Mouse (Mus musculus) macrophage (primary cell): Measurements from ENCODE around the gene Serpina16. TPM values are rescaled to one million over a fixed set of nuclear protein-coding genes. Genes with fewer than 3 reads are reported as not detected.

ENCODE experiments used
- H3K27ac ChIP-seq: fragments of 350-480 bp; formaldehyde crosslinking; 2 replicates; pipeline ENCODE4 v1.9.0; 2021
- H3K36me3 ChIP-seq: fragments of 350-480 bp; formaldehyde crosslinking; 2 replicates; pipeline ENCODE4 v1.9.0; 2021; ENCODE audit errors: inconsistent target
- H3K4me3 ChIP-seq: fragments of 350-480 bp; formaldehyde crosslinking; 2 replicates; pipeline ENCODE4 v1.9.0; 2021; ENCODE audit errors: inconsistent target
- H3K79me2 ChIP-seq: fragments of 350-480 bp; formaldehyde crosslinking; 2 replicates; pipeline ENCODE4 v1.9.0; 2021; ENCODE audit errors: inconsistent target
- WGBS: methylation state at CpG from one replicate; pipeline ENCODE4 v1.1.7; 2026; ENCODE audit warnings: inconsistent platforms; ENCODE audit not compliant: missing documents; 5-methylcytosine and 5-hydroxymethylcytosine counted together
- polyA plus RNA-seq: library from polyadenylated mRNA; stranded (reverse); fragments of 250-400 nt; gene quantifications from 3 replicates; pipeline ENCODE4 v1.2.4, GENCODE M21; 2018; ENCODE audit warnings: inconsistent platforms

The Serpina16 gene
- polyA plus RNA-seq, 1 experiment from 2014 or later: not detected

GRCm38 (mm10) chr12:103635846-103636245, 40.1 kb downstream of the Serpina16 start:
- H3K79me2 ChIP-seq: no peaks in the 10 kb centered on the region
- WGBS: 79% methylated on average over 2 of the region's 2 CpGs
- no peaks in the 10 kb centered on the region for H3K36me3 ChIP-seq
- H3K4me3 ChIP-seq: no peak overlapping the region
- H3K27ac ChIP-seq: no peak overlapping the region

DNA sequence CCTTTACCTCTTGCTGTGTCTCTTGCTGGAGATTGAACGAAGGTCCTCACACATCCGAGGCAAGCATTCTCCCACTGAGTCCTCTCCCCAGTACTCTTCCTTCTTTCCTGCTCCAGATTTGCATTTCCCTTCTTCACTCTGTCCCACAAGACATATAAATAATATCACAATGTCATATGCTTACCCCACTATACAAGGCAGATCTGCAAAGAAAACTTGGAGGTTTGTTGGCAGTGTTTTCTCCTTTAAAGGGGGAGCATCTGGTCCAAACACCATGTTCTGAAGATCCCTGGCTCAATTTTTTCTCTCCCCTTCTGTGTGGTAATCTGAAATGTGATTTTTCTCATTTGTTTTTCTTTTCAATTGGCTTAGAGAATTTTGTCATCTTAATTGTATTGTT, 41.5 kb downstream of the Serpina16 start:
- H3K27ac ChIP-seq: no peak overlapping the region
- H3K79me2 ChIP-seq: no peaks in the 10 kb centered on the region
- H3K4me3 ChIP-seq: no peak overlapping the region
- no peaks in the 10 kb centered on the region for H3K36me3 ChIP-seq
- 78% methylated on average over 2 of the region's 2 CpGs for WGBS

DNA sequence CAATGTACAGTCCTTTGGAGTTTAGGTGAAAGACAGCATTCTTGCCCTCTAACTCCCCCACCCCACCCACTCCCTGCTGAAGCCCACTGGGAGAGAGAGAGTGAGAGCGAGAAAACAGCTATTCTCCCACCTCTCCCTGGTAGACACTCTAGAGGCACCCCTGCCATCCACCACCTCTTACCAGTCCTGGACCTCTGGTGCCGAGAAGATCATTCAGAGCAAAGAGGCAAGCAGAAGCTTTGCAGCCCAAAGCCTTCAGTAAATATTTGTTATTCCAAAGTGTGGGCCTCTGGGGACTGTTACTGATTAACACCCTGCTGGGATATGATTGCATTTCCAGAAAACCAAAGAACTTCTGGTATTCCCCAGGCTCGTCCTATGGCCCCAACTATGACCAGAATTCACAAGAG, 44.7 kb downstream of the Serpina16 start, which contains the start of gene Serpina10:
Serpina10 (minus strand) TSS at position 242 of the 410 bp plus-strand sequence.
- Histone ChIP-seq H3K4me3 (no peak within 1 kb of the TSS), H3K27ac (no peak within 1 kb of the TSS), H3K79me2 (no peaks in the 10 kb centered on the region), H3K36me3 (no peaks in the 10 kb centered on the region)
- 92% methylated on average over 2 of the region's 3 CpGs for WGBS

Other genes with a start within 250 kb of the Serpina16 start
- gene Ifi27, start 241.9 kb downstream of the Serpina16 start, polyA plus RNA-seq: 46.8 to 77.9 TPM (median 73.3 TPM) in 3 replicates
- gene Ifi27l2a, start 232.5 kb downstream of the Serpina16 start, polyA plus RNA-seq: 216 to 553 TPM (median 452 TPM) in 3 replicates
- not detected in 3 replicates for gene Ifi27l2b, start 218.9 kb downstream of the Serpina16 start, polyA plus RNA-seq
- gene Ppp4r4, start 143.9 kb downstream of the Serpina16 start, polyA plus RNA-seq: 0.07 to 0.09 TPM in 2 of 3 replicates, not detected in the other
- gene Serpina10, start 44.7 kb downstream of the Serpina16 start, polyA plus RNA-seq: not detected in 3 replicates
- gene Serpina6, start 18.9 kb downstream of the Serpina16 start, polyA plus RNA-seq: not detected in 3 replicates
- not detected in 3 replicates for gene Serpina1f, start 19.4 kb upstream of the Serpina16 start, polyA plus RNA-seq
- gene Serpina1d, start 97.5 kb upstream of the Serpina16 start, polyA plus RNA-seq: not detected in 3 replicates
- not detected in 3 replicates for gene Serpina1b, start 154.2 kb upstream of the Serpina16 start, polyA plus RNA-seq
- not detected in 3 replicates for gene Serpina1a, start 187.4 kb upstream of the Serpina16 start, polyA plus RNA-seq
- not detected in 3 replicates for gene Serpina1c, start 228.7 kb upstream of the Serpina16 start, polyA plus RNA-seq